Mouse (Mus musculus): Measurements from ENCODE around the gene Hadha.

Hadha gene

DNA sequence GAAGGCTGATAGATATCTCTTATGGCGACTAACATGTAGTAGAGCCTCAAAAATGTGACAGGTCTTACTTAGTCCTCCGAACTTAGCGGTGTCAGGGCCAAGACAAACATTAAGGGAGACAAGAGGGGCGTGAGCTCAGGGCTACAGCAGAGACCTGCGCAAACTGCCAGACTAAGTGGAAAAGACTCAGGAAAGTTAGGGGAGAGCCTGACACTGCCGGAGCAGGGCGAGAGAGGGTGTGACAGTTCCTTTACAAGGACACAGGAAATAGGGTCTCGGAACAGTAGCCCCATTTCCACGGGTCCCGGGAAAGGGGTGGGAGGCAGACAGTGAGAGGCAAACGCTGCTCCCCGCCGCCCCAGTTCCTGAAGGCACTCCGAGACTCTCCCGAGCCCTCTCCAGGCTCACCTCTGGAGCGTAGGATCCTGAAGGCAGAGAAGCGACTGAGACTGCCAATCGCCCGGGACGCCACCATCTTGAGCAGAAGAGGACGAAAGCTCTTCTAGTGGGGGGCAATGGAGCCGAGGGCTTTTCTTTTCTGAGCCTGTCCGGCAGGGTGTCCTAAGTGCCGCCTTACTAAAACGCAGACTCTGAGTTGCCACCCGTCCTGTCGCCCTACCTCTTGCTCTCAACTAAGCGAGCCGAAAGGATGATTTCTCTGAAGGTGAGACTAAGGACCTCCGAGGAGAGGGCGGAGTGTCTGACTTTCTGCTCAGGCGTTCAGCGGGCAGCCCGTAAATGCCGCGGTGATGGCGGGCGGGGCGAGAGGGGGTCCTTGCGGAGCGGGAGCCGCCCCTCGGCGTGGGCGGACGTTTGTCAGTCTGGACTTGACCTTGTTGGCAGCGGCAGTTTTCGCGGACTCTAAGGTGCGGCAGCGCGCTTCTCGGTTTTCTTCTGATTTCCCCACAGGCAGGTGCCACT is at the start of gene Hadha, which contains the start of gene Hadhb:
Gene Hadha (minus strand): TSS at position 689 of the 921 bp plus-strand sequence.
Gene Hadhb (plus strand): TSS at position 775 of the 921 bp plus-strand sequence.
- DNase-seq: peak; percentile 95 to 97

DNA sequence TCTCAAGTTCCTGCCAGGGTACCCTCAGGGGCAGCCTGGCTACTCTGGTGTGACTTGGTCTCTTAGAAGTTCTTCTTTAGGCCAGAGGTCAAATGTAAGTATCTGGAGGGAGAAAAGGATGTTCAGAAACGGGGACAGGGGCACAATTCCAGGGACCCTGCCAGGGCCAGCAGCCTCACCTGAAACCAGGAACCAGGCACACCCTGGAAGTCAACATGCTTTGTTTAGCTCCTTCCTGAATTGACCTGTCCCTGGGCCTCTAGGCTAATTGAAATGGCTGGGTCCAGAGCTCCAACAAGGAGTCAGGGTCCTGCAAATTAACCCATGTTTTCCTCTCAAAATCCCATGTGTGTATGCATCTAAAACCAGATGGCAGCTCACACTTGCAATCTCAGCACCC is 49.5 kb upstream of the Hadha start:
- no peak for DNase-seq

DNA sequence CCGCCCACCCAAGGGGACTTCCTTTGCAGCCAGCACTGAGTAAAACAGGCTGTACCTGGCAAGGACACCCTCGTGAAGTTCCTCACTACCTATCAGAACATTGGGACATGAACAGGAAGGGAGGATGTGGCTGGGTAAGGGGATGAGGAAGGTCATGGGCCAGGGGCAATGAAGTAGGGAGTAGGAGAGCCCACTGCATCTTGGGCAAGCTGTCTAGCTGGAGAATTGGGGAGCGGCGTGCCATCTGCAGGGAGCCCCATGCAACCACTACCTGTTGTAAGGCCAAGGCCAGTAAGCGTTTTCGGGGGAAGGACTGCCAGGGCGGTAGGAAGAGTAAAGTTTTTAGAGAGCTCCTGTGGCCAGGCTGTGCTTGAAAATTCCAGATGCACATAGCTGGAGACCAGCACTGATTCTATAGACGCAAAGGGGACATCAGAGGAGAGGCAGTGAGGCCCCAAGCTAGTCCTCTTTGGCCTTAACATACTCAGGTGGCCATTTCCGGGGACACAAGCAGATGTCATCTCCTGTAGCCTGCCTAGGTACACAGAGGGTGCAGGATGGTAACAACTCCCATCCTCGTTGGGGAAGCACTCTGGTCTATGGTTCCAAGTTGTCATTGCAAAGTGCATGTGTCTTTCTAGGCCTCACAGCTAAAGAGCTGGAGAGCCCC is 48.4 kb upstream of the Hadha start:
- DNase-seq: no peak

DNA sequence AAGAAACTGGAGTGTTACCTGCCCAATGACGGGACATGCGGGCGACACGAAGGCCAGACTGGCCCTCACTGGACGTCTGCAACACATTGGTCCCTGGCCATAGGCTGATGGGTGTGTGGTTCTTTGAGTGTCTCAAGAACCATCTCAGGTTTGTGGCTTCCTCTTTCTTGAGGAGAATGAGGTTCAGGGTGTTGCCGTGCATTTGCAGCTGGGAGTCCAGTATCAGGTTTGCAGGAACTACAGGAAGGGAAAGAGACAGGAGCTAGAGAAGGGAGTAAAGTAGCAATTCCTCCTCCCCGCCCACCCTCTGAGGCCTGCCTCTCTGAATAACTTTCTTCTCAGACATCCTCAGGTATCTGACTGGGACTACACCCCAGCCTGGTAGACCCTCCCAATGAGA is 47.3 kb upstream of the Hadha start:
- DNase-seq: no peak

DNA sequence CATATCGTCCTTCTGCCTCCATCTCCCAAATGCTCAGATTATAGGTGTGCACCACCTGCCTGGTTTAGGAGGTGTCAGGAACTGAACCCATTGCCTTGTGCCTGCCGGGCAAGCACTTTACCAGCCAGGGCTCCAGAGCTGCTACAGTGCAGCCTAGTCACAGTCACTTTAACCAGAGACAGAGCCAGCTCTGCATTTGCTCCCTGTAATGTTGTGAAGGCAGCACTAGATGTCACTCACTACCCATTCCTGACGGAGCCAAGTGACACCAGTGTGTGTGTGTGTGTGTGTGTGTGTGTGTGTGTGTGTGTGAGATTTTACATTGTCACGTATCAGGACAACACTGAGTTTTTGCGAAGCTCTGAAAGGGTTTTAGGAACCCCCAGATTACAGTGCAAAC is 46.6 kb upstream of the Hadha start:
- DNase-seq: peak; percentile 54 to 63

DNA sequence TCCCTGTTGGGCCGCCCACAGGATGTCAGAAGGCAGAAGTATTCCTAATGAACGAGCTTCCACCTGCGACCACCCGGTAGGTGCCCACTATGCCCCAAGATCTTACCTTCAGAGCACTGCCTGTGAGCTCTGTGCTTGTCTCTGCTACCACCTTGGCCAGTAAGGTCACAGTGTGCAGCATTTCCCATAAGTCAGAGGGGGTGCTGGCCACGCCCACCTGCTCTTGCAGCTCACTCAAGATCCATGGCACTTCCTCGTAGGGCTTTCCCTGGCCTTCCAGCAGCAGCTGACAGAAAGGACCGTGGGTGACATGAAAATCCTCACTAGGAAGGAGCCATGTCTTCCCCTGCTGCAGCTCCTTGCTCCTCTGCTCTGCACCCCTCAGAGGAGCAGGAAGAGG is 43.3 kb upstream of the Hadha start:
- DNase-seq: peak in 1 of 2 experiments; percentile 26

DNA sequence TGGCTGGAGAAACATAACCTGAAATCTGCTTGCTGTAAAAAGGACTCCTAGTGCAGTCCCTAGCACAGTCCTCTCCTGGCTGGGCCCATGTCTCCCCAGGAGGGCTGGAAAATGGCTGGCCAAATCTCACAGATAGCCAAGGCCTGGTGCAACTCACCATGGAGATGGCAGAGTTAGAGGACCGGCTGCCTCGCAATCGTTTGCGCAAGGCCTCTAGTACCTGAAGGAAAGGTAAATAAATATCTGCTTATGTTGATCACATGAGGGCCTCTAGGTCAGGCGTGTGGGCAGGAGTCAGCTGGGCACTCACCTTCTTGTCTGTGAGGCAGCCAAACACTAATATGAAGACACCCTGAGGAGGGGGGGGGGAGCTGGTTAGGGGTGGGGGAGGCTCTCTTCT is 40.4 kb upstream of the Hadha start:
- no peak for DNase-seq

DNA sequence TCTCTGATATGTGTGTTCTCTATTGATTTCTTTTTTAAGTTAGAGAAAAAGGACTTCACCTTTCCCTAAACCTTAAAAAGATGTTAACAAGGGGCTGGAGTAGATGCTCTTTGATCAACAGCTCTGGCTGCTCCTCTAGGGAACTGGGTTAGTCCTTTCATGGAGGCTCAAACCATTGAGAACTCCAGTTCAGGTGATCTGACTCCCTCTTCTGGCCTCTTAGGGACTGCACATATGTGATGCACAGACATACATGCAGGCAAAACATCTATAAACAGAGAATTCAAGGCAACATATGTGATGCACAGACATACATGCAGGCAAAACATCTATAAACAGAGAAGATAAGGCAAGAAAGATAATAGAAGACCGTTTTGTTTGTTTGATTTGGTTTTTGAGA is 37.5 kb upstream of the Hadha start:
- no peak for DNase-seq

DNA sequence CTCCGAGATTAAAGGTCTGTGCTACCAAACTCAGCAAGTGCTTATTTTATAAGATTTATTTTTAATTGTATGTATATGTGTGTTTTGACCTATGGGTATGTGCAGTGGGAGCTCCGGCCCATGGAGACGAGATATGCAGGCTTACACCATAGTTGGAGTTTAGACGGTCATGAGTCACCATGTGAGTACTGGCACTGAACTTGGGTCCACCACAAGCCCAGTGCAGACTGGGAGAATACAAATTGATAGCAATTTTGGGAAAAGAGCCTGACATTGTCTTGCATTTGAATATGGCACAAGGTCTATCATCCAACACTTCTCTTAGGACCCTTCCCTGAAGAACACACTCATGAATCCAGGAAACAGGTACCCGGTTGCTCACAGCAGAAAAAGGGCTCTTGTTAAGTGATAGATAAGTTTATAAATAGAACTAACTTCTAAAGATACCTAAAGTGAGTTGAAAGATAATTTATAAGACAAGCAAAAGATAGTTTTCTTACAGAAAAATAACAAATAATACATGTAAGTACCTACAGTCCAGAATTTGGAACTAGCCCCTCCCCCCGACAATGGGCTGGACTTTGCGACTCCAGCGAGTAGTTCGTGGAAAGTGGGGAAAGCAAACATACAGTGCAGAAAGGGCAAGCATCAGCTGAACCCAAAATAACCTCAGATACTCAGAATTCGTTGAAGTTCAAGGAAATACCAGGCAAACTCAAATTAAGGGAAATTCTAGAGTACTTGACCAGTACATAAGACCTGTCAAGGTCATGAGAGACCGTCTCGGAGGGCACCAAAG is 32.9 kb upstream of the Hadha start:
- DNase-seq: no peak

DNA sequence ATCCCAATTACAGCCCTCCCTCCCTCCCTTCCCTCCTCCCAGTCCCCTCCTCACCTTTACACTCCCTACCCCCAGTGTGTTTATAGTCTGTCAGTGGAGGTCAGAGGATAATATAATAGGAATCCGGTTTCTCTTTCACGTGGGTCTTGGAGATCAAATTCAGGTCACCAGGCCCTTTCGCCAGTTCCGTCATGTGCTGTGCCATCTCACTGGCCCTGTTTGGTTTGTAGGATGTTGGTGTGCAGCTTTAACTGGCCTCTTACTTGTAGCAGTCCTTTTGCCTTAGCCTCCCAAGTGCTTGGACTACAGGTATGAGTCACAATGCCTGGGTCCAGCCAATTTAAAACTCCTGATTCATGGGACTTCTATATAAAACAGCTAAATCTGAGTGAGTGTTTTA is 20.8 kb upstream of the Hadha start:
- DNase-seq: no peak

DNA sequence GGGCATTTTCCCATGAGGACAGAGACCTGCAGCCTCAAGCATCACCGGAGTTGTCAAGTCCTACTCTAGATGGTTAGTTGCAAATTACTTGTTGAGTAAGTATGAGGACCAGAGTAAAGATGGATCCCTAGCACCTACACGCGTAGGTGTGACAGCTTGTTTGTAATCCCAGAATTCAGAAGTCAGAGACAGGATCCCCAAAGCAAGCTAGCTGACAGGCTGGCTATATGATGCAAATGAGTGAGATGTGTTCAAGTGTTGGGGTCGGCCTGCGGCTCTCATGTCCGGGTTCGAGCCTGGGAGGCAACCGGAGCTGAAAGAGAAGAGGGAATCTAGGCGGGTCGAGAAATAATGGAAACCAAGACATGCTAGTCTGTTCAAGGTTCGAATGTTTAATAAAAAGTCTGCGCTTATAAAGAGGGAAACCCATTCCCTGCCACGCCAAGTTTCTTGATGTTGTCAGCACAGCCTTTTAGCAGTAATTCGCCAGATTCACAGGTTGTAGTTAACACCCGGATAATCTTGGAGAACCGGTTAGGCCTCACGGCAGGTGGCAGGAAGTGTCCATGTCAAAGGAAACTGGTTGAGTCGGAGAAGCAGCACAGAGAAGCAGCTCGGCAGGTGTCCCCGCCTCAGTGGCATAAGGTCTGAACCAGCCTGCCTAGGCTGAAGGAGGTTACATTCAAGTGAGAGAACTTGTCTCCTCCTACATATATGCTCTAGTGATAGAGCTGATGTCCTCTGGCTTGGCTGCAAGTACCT is 18.1 kb upstream of the Hadha start:
- no peak for DNase-seq

DNA sequence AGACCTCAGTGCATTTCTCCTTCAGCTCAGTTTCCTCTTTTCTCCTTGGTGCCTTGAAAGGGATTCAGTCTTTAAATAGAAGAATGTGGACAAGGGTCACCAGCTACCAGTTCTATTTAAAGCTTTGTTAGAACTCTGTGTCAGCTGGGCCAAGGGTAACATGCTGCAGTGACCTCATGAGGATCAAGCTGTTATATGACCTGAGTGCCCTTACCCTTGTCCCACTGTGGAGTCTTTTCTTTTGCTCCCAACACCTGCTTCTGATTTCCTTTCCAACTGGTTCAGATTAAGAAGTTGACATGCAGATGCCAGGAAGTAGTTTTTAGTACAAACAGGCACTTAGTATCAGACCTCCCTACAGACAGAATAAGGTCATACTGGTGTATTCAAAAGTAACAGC is 17.2 kb upstream of the Hadha start:
- no peak for DNase-seq

DNA sequence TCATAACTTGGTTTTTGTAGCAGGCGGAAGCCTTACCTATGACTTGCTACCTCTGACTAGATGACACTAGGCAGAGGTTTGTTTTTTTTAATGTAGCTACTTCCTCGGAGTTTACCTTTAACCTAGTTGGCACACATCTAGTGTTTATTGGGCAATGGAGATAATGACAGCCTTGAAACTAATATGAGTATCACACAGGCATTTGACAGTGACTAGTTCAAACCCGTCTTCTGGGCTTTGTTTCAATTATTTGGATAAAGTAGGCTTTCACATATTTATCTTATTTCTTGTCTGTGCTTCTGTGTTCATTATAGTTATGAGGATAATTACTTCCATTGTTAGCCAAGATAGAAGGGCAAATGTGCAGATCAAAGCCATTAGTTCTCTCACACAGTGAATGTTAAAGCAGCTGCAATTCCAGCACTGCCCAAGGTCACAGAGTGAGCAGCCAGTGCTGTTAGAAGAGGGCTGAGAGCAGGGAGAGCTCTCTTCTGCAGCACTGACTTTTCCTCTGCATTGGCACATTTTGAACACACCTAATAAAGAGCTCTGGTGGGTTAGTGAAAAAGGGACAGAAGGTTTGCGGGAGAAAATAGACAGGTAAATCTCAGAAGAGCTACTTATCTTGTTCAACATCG is 15.5 kb upstream of the Hadha start:
- DNase-seq: no peak

DNA sequence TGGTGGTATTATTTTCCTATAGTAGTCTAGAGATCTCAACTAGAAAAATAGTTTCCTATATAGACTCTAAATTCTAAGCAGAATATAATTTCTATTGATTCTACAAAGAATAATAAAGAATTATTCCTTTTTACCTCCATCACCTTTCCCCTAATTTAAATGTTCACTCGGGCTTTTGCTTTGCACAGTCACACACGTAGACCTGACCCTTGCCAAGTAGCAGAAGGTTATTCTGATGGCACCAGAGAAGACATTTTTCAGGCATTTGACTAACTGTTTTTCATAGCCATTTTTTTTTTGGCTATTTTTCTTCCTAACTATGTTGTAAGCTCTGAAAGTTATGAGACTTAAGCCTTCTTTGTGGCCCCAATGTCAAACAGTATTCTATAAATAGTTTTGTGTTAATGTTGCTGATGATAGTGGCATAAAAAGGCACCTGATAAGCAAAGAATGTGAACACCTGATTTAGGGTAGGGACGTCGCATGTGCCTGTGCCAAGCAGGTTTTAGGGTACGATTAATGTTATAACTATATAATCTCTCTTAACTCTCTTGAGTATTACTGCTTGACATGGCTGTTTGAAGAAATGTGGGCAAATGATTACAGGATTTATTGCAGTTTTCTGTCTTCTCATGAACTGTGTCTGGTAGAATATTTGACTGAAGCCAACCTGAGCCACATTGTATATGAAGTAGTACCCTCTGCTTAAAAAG is 10.4 kb upstream of the Hadha start:
- DNase-seq: no peak

DNA sequence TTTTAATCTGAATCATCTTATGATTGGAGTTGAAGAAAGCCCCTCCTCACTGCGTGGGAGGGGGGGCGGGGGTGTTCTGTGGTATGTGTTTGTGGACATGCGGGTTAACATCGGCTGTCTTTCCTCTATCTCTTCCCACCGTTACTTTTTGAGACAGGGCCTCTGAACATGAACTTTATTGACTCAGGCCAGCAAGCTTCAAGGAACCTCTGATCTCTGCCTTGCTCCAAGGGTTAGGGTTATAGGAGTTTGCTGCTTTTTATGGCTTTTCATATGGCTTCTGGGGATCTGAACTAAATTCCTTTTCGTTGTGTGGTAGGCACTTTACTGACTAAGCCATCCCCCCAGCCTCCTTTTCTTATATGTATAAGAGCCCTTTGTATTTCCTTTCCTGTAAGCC is 7.4 kb upstream of the Hadha start:
- DNase-seq: no peak

DNA sequence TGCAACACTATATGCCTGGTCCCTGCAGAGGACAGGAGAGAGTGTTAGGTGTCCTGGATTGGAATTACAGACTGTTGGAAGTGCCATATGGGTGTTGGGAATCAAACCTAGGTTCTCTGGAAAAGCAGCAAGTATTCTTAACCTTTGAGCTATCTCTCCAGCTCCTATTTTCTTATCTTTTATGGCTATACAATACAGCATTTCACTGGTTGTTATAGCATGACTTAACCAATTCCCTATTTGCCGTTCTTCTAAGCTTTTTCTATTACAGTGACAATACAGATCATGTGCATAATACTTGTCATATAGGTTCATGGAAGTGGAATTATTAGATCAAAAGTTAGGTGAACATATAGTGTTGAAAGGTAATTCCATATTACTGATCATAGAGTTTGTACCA is 6.9 kb upstream of the Hadha start:
- no peak for DNase-seq

DNA sequence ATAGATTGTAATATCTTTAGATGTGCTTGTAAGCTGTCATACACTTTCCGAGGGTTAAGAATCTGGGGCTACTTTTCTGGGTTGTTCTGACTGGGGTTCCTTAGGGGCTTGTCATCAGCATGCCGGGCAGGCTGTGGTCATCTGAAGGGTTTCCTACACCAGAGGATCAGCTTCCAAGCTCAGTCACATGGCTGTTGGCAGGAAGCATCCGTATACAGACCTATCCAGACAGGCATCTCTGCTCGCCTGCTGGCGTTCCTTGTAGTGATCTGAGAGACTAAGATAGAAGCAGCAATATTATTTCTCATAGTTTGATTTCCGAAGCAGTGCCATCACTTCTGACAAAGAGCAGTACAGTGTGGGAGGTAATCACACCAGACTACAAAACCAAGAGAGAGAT is 4.6 kb upstream of the Hadha start:
- no peak for DNase-seq

DNA sequence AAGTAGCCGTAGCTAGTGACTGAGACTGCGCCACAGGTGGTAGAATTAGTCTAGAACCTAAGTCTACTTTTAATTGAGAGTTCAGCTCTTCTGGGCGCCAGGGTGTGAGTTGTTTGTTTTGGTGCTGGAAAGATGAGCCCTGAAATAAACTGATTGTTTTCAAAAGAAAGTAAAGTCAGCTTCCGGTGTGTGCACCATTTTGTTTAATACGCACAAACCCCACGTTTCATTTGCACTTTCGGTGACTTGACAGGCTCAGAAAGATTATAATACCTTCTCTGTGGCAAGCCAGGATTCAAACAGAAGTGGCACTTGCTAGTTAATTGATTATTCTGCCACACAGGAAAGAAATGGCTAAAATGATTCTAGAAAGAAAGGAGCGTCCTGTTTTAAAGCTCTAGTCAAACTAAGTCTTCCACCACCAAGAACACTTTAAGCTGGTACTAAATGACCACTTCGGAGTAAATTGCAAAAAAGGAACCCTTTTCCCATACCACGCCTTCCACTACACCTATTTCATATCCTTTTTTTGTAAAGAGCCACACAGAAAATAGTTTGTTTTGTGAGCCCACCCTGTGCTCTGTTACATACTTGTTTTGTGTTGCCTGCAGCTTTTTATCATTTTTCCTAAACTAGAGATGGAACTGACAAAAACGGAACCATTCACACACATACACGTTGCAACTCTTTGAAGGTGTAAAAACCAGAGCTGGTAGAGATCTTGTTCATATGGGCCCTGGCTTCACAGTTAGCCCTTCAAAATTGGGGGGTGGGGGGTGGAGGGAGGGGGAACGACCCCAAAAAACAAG is 1.1 kb upstream of the Hadha start:
- DNase-seq: no peak

DNA sequence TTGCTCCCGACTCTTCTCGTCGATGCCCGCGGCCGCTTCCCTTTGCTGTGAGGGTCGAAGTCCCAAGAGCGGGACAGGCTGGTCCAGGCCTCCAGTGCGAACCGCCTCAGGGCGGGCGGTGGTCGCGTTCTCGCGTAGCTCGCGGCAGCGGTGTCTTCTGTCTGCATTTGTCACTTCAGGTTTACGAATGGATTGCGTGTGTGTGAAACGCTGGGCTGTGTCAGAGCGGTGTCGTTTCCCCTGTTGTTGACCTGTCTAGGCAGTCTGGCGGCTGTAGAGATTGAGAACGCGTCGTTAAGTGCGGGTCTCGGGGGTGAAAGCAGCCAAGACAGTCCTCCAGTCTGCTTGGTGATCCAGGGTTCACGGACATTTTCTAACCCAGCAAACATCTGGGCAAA is 432 bp upstream of the Hadha start:
- DNase-seq: no peak

DNA sequence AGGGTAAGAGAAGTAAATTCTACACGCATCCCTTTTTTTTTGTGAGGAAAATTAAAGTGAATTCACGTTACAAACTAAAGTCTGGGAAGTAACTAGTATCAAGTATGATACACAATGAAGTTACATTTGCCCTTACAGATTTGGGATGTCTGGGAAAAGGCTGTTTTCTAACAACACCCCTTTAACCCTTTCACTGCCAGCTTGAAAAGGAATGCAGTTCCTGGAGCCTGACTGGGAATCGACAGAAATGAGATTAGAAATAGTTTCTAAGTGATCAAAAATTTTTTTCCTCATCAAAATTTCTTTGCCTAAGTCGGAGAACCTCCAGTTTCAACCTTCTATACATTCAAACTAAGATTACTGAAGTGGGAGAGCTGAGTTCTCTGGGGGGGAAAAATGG is 949 bp downstream of the Hadha start:
- DNase-seq: peak in 1 of 2 experiments; percentile 12

DNA sequence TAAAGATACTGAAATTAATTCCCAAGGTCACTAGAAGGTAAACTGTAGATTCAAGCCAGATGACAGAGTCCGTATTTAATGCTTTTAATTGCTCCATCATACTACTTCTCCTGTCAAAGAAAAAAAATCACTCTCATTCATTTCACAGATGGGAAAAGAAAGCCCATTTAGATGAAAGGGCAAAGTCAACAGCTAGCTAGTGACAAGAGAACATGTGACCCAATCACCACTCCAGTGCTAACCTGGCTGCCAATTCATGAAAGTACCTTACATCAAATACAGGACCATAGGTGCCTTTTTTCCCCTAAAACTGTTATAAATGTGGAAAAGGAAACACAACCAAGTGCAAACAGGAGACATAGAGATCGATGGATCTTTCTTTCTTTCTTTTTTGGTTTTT is 1.7 kb downstream of the Hadha start:
- no peak for DNase-seq
